Mouse (Mus musculus) liver, embryonic 16.5 days (tissue): ENCODE measurements around the gene Sh3yl1. TPM values are rescaled to one million over a fixed set of nuclear protein-coding genes. Genes with fewer than 3 reads are reported as not detected.

Experiments used
- ATAC-seq: fragments of 200-750 bp; cut with Nextera tagmentation; 2 replicates; pipeline ENCODE4 v1.8.0; 2017; ENCODE audit warnings: low read depth, mild to moderate bottlenecking, moderate number of reproducible peaks, moderate library complexity
- H3K27ac ChIP-seq: fragments of 300-500 bp; sonication (generic); 2 replicates; pipeline ENCODE4 v1.5.1; 2014; ENCODE audit warnings: mild to moderate bottlenecking, low read length
- H3K27me3 ChIP-seq: fragments of 300-500 bp; sonication (generic); 2 replicates; pipeline ENCODE4 v1.6.1; 2014; ENCODE audit warnings: low read depth, low read length, mixed read lengths; ENCODE audit not compliant: control insufficient read depth, insufficient read depth
- H3K36me3 ChIP-seq: fragments of 300-500 bp; sonication (generic); 2 replicates; pipeline ENCODE4 v1.6.1; 2014; ENCODE audit warnings: mild to moderate bottlenecking; ENCODE audit not compliant: control insufficient read depth, insufficient read depth
- H3K4me1 ChIP-seq: fragments of 300-500 bp; sonication (generic); 2 replicates; pipeline ENCODE4 v1.6.1; 2014; ENCODE audit warnings: low read depth, low read length, mixed read lengths; ENCODE audit not compliant: control insufficient read depth
- H3K4me2 ChIP-seq: fragments of 300-500 bp; sonication (generic); 2 replicates; pipeline ENCODE4 v1.6.1; 2014; ENCODE audit warnings: low read depth, low read length, mixed read lengths
- H3K4me3 ChIP-seq: fragments of 300-500 bp; sonication (generic); 2 replicates; pipeline ENCODE4 v1.5.1; 2014; ENCODE audit warnings: low read depth, mild to moderate bottlenecking, low read length
- H3K9ac ChIP-seq: fragments of 300-500 bp; sonication (generic); 2 replicates; pipeline ENCODE4 v1.6.1; 2014; ENCODE audit warnings: low read depth, low read length
- H3K9me3 ChIP-seq: fragments of 300-500 bp; sonication (generic); replicated peaks from 2 replicates; pipeline ENCODE4 v1.6.1; 2016; ENCODE audit warnings: low read length; ENCODE audit not compliant: control insufficient read depth
- WGBS: fragments of 180-500 bp; shearing (Covaris S2); extraction: QIAGEN DNeasy Blood & Tissue Kit; methylation state at CpG from one replicate; pipeline ENCODE4 v1.1.7; 2014; ENCODE audit not compliant: insufficient replicate concordance; 5-methylcytosine and 5-hydroxymethylcytosine counted together
- polyA plus RNA-seq: library from polyadenylated mRNA; unstranded; fragments of >200 nt; fragmentation: Nextera tagmentation; extraction: Ambion mirVana; gene quantifications from 2 replicates; pipeline ENCODE4 v1.2.1, GENCODE M21; 2015

Sh3yl1 gene
- polyA plus RNA-seq, 1 experiment from 2014 or later, result 39.7 TPM

DNA sequence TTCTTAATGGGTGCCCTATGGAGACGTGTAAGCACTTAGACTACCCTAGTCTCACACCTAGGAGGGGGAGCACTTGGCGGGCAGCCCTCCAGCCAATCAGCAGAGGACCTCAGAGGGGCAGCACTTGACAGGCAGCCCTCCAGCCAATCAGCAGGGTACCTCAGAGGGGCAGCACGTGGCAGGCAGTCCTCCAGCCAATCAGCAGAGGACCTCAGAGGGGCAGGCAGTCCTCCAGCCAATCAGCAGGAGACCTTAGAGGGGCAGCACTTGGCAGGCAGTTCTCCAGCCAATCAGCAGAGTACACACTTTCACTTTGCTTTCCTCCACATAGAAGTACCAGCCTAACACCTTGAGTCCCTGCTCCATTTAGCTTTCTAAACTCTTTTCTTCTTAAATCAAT is 10.9 kb downstream of the Sh3yl1 start:
- Histone ChIP-seq H3K4me3 (no peak overlapping the region), H3K27me3 (no peaks in the 10 kb centered on the region), H3K9ac (no peak overlapping the region), H3K27ac (no peak overlapping the region), H3K9me3 (no peaks in the 10 kb centered on the region), H3K4me1 (no peaks in the 10 kb centered on the region), H3K36me3 (peaks cover 10% of the 10 kb centered on the region), H3K4me2 (no peak overlapping the region)
- 68% methylated on average over 3 of the region's 3 CpGs for WGBS
- ATAC-seq, result peak; percentile 82

DNA sequence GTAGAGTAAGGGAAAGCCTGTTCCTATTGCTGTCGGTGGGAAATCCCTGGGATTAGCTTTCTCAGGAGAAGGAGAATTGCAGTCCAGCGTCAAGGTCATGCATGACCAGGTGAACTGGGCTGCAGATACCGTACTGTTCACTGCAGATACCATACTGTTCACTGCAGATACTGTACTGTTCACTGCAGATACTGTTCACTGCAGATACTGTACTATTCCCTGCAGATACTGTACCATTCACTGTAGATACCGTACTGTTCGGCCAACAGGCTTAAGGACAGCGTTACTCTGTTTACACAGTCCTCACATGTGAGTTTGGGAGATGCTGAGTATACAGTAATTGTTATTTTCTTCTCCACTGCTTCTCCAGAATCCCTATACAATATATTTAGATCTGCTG is 16.7 kb downstream of the Sh3yl1 start:
- no peak overlapping the region for H3K27ac ChIP-seq
- no peak overlapping the region for H3K4me3 ChIP-seq
- H3K4me1 ChIP-seq, result no peaks in the 10 kb centered on the region
- peaks cover 12% of the 10 kb centered on the region for H3K36me3 ChIP-seq
- no peak overlapping the region for H3K9ac ChIP-seq
- WGBS, result 71% methylated on average over 6 of the region's 6 CpGs
- no peaks in the 10 kb centered on the region for H3K27me3 ChIP-seq
- ATAC-seq, result 0 out of 2 replicates have a peak, but pooled peaks have one; percentile 19
- no peaks in the 10 kb centered on the region for H3K9me3 ChIP-seq
- no peak overlapping the region for H3K4me2 ChIP-seq

DNA sequence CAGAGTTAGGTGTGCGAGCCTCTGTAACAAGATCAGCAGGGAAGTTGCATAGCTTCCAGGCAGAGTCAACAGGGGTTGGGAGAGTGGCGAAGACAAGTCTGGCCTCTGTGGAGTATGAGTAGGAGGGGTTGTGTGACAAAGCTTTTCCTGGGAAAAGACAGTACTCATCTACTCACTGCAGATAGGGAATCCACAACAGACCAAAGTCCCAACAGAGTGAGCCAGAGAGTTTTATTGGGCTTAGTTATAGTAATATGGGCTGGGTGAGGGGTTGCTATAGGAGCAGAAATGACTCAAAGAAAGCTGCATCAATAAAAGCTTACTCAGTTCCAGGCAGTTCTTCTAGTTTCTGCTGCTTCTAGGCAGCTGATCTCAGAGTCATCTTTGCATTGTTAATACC is 21.8 kb downstream of the Sh3yl1 start:
- Histone ChIP-seq H3K36me3 (peaks cover 3% of the 10 kb centered on the region; the same call in 1 of the 2 replicates), H3K9me3 (no peaks in the 10 kb centered on the region), H3K9ac (no peak overlapping the region), H3K4me1 (no peaks in the 10 kb centered on the region), H3K27ac (no peak overlapping the region), H3K4me2 (no peak overlapping the region), H3K4me3 (no peak overlapping the region), H3K27me3 (no peaks in the 10 kb centered on the region)
- 80% methylated on average over 2 of the region's 2 CpGs for WGBS
- no peak for ATAC-seq

DNA sequence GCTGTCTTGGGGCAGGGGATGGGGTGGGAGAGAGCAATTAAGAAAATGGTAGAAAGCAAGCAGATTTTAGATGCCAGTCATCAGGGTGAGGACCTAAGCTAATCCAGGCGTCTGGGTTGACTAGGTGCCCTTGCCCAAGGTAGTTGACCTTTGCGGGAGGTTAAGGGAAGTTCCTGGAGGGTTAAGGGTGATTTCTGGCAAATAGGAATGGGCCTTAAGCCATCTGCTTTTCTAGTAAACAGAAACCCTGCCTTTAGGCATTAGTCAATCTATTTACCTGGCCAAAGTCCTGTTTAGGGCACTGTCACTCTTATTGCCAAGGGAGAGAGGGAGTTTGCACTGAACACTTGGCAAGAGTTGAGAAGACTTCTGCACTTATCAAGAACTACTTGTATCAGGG is 25.4 kb downstream of the Sh3yl1 start:
- peak; percentile 79 for ATAC-seq
- H3K27ac ChIP-seq, result no peak overlapping the region
- 61% methylated on average over 2 of the region's 2 CpGs for WGBS

DNA sequence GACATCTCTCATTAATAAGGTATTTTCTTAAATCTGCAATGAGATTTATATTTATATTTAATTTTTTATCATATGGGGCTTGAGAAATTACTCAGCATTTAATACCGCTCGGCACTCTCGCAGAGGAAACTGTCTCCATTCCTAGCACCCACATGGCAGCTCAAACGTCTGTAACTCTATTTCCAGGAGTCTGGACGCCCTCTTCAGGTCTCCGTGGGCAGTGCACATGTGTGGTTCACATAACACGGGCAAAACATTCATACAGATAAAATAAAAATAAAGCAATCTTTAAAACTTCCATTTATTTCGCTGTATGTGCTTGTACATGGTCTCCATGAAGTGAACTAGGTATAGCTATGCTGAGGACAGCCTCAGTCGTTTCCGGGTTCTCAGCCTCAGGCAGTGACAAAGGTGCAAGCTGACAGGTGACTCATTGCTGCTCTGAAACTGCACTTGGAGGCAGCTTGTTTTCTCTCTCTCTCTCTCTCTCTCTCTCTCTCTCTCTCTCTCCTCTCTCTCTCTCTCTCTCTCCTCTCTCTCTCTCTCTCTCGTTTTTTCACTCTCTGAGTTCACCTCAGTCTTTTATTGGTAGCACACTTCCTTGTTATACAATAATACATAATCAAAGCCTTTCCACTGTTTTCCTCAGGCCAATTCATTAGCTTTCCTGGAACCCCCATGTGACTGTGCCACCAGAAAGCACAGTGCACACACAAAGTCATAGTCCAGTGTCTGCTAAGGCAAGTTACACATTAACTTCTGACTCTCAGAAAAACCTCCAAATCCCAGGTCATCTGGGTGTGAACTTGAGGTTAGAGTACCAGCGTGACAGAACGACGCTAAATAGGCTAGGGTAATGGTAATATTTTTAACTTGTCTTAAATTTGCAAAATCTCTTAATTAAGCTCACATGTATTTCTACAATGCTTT is 31.9 kb downstream of the Sh3yl1 start:
- no peak overlapping the region for H3K9ac ChIP-seq
- no peak overlapping the region for H3K4me2 ChIP-seq
- peak; percentile 89 for ATAC-seq
- no peak overlapping the region for H3K4me3 ChIP-seq
- WGBS, result 80% methylated on average over 14 of the region's 14 CpGs
- H3K4me1 ChIP-seq, result no peaks in the 10 kb centered on the region
- peak overlapping the region; percentile 66 for H3K27ac ChIP-seq
- no peaks in the 10 kb centered on the region for H3K27me3 ChIP-seq
- peaks cover 33% of the 10 kb centered on the region for H3K36me3 ChIP-seq
- no peaks in the 10 kb centered on the region for H3K9me3 ChIP-seq

More for the DNA sequence above, 25.4 kb downstream of the Sh3yl1 start:
- no peaks in the 10 kb centered on the region for H3K27me3 ChIP-seq
- no peaks in the 10 kb centered on the region for H3K9me3 ChIP-seq
- H3K4me1 ChIP-seq, result no peaks in the 10 kb centered on the region
- no peak overlapping the region for H3K4me2 ChIP-seq
- H3K4me3 ChIP-seq, result no peak overlapping the region
- peaks cover 22% of the 10 kb centered on the region for H3K36me3 ChIP-seq
- H3K9ac ChIP-seq, result no peak overlapping the region

DNA sequence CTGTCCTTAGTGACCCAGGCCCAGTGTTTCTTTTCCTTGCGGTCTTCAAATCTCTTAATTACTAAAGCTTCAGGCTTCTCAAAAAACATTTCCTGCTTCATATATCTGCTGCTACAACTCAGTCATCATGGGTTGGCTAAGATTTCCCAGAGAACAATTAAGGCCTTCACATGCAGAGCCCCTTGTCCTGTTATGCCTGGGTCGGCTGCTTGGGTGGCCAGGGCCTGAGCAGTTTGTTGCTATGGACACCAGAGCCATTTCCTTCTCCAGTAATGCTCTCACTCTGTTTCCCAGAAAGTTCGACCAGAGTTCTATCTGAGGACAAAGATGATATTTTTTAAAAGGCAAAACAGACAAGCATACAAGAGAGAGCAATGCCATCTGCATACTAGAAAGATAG is 32.7 kb downstream of the Sh3yl1 start:
- H3K4me1 ChIP-seq, result no peaks in the 10 kb centered on the region
- 64% methylated on average over 3 of the region's 3 CpGs for WGBS
- peaks cover 33% of the 10 kb centered on the region for H3K36me3 ChIP-seq
- H3K9ac ChIP-seq, result no peak overlapping the region
- H3K27ac ChIP-seq, result 0 out of 2 replicates have a peak overlapping the region, but pooled peaks have one; percentile 25
- H3K4me3 ChIP-seq, result no peak overlapping the region
- no peak overlapping the region for H3K4me2 ChIP-seq
- no peak for ATAC-seq
- H3K27me3 ChIP-seq, result no peaks in the 10 kb centered on the region
- H3K9me3 ChIP-seq, result no peaks in the 10 kb centered on the region

DNA sequence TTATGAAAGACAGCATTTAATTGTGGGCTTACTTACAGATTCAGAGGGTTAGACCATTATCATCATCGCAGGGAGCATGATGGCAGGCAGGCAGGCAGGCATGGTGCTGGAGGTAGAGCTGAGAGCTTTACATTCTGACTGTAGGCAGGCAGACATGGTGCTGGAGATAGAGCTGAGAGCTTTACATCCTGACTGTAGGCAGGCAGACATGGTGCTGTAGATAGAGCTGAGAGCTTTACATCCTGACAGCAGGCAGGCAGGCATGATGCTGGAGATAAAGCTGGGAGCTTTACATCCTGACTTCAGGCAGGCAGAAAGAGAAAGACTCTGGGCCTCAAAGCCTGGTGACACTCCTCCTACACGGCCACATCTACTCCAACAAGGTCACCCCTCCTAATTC is 59.2 kb downstream of the Sh3yl1 start:
- Histone ChIP-seq H3K27me3 (no peaks in the 10 kb centered on the region), H3K27ac (no peak overlapping the region), H3K4me2 (no peak overlapping the region), H3K36me3 (no peaks in the 10 kb centered on the region), H3K4me1 (no peaks in the 10 kb centered on the region), H3K9me3 (no peaks in the 10 kb centered on the region), H3K4me3 (no peak overlapping the region), H3K9ac (no peak overlapping the region)
- peak; percentile 41; the same call in 1 of the 2 replicates for ATAC-seq
- WGBS, result 34% methylated on average over 2 of the region's 2 CpGs

DNA sequence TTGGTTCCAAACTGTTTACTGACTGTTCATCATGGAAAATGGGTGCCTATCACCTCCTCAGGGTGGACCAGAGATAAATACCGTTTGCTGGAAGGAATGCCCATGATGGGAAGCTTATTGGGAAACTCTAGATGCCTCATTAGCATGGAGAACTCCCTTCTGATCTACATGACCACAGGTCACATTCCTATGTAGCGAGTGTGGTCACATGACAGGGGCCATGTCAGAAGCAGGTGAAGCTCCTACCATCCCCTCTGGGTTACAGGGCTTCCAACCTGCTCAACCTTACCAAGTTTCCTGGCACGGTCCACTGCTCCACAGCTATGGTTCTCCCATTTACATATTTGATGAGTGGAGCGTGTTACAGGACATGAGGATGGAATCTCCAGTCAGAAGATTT is 92.3 kb downstream of the Sh3yl1 start:
- no peaks in the 10 kb centered on the region for H3K9me3 ChIP-seq
- no peak overlapping the region for H3K4me3 ChIP-seq
- no peaks in the 10 kb centered on the region for H3K36me3 ChIP-seq
- no peak for ATAC-seq
- H3K4me1 ChIP-seq, result no peaks in the 10 kb centered on the region
- H3K27ac ChIP-seq, result no peak overlapping the region
- no peak overlapping the region for H3K4me2 ChIP-seq
- no peak overlapping the region for H3K9ac ChIP-seq
- H3K27me3 ChIP-seq, result no peaks in the 10 kb centered on the region
- WGBS, result 65% methylated on average over 4 of the region's 4 CpGs

DNA sequence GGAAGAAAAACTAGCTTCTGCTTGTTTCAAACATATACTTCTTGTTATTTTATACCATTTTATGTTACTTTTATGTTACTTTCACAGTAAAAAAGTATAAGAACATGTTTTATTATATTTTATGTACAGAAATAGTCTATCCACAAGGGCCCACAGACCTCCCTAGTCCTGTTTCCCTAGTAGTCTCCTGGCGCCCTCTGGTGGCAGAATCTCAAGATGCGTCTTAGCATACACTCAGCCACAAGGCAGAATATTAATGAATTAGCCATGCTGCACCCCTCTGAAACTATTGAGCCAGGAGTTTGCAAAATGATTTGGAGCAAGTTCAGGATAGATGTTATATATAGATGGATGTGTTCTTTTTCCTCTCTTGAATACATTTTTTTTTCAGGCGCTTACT is 93.5 kb downstream of the Sh3yl1 start:
- Histone ChIP-seq H3K27ac (no peak overlapping the region), H3K9me3 (no peaks in the 10 kb centered on the region), H3K4me2 (no peak overlapping the region), H3K36me3 (no peaks in the 10 kb centered on the region), H3K27me3 (no peaks in the 10 kb centered on the region), H3K4me1 (no peaks in the 10 kb centered on the region), H3K4me3 (no peak overlapping the region), H3K9ac (no peak overlapping the region)
- ATAC-seq, result no peak
- 8% methylated on average over 3 of the region's 3 CpGs for WGBS
